Mouse (Mus musculus): ENCODE data around the gene Lce6a. TPM values are rescaled to one million over a fixed set of nuclear protein-coding genes. Genes with fewer than 3 reads are reported as not detected.
A peak's percentile ranks its signal among the peaks of the same experiment; 100 is the strongest.

The Lce6a gene
- not detected in 2 replicates for polyA plus RNA-seq (2014; fragmentation: Nextera tagmentation; extraction: Ambion mirVana)

DNA sequence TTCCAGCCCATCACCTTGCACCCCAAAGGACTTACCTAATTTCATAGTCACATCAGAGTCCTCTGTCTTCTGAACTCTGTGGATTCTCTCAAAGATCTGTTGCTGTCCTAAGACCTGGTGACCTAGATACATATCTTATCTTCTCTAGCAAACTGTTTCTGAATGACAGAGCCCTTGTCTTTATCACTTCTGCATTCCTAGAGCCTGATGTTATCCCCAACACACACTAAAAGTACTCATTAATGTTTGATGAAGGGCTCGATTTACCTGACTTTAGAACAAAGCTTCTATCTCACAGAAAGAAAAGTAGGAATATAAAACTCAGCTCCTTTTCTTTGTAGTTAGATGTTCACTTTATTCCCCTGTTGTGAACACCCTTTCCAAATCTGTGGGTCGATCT lies at the start of gene Lce6a:
TSS of gene Lce6a (minus strand) at position 101 of the 400 bp plus-strand sequence.
- no peak within 1 kb of the TSS for H3K9ac ChIP-seq (ENCODE audit: low read depth, low read length)
- no peaks in the 10 kb centered on the region for H3K36me3 ChIP-seq (ENCODE audit: control insufficient read depth, insufficient read depth, low read length)
- no peaks in the 10 kb centered on the region for H3K27me3 ChIP-seq (replicated peaks; ENCODE audit: control insufficient read depth, insufficient read depth, low read length)
- 74% methylated on average over 2 of the region's 2 CpGs for WGBS
- no peak within 1 kb of the TSS for H3K4me3 ChIP-seq (ENCODE audit: low read depth, low read length)
- H3K4me1 ChIP-seq (ENCODE audit: control insufficient read depth, insufficient read depth, low read length) = no peaks in the 10 kb centered on the region
- DNase-seq (ENCODE audit: low spot score) (no peak), ATAC-seq (ENCODE audit: low read depth) (no peak)
- no peak within 1 kb of the TSS for H3K27ac ChIP-seq (replicated peaks; ENCODE audit: low read depth, low read length)
- no peak within 1 kb of the TSS for H3K4me2 ChIP-seq (ENCODE audit: low read depth, low read length)
- no peaks in the 10 kb centered on the region for H3K9me3 ChIP-seq (ENCODE audit: control insufficient read depth, low read length)

DNA sequence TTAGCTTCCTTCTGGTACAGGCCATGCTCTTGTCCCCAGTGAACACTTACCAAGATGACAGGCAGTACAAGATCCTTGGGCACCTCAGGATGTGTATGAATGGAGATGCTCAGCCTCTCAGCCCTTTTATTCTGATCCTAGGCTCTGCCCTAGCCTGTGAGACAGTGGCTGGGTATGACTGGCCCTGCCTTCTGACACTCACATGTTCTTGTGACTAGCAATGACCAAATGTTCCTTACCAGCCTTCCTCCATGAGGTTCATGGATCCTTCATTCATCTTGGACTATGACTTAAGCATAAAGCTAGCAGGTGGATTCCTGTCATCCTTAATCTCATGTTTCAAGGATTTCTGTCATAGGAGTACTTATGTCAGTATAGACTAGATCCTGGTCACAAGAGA lies 48.8 kb upstream of the Lce6a start, which contains the start of gene Lce1a2:
TSS of gene Lce1a2 (minus strand) at position 101 of the 400 bp plus-strand sequence.
- no peak within 1 kb of the TSS for H3K9ac ChIP-seq (ENCODE audit: low read depth, low read length)
- no peak within 1 kb of the TSS for H3K4me2 ChIP-seq (ENCODE audit: low read depth, low read length)
- H3K4me1 ChIP-seq (ENCODE audit: control insufficient read depth, insufficient read depth, low read length) = no peaks in the 10 kb centered on the region
- H3K4me3 ChIP-seq (ENCODE audit: low read depth, low read length) = no peak within 1 kb of the TSS
- DNase-seq (ENCODE audit: low spot score) = no peak
- no peak for ATAC-seq (ENCODE audit: low read depth)
- no peak within 1 kb of the TSS for H3K27ac ChIP-seq (replicated peaks; ENCODE audit: low read depth, low read length)
- H3K27me3 ChIP-seq (replicated peaks; ENCODE audit: control insufficient read depth, insufficient read depth, low read length) = no peaks in the 10 kb centered on the region
- H3K9me3 ChIP-seq (ENCODE audit: control insufficient read depth, low read length) = no peaks in the 10 kb centered on the region
- no peaks in the 10 kb centered on the region for H3K36me3 ChIP-seq (ENCODE audit: control insufficient read depth, insufficient read depth, low read length)

DNA sequence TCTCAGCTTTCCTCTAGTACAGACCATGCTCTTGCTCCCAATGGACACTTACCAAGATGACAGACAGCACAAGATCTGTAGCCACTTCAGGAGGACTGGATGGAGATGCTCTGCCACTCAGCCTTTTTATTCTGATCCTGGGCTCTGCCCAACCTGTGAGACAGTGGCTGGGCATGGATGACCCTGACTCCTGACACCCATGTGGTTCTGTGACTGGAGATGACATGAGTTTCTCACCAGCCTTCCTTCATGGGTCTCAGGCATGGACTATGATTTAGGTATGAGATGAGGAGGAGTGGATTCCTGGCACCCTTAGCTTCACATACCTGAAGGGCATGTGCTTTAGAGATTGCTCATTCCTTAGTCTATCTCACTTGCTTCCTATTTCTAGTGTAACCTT lies 35.4 kb upstream of the Lce6a start, which contains the start of gene Lce1b:
TSS of gene Lce1b (minus strand) at position 101 of the 400 bp plus-strand sequence.
- H3K4me1 ChIP-seq (ENCODE audit: control insufficient read depth, insufficient read depth, low read length) = no peaks in the 10 kb centered on the region
- H3K9me3 ChIP-seq (ENCODE audit: control insufficient read depth, low read length) = no peaks in the 10 kb centered on the region
- no peak within 1 kb of the TSS for H3K9ac ChIP-seq (ENCODE audit: low read depth, low read length)
- DNase-seq (ENCODE audit: low spot score) (no peak), ATAC-seq (ENCODE audit: low read depth) (no peak)
- no peak within 1 kb of the TSS for H3K27ac ChIP-seq (replicated peaks; ENCODE audit: low read depth, low read length)
- H3K4me2 ChIP-seq (ENCODE audit: low read depth, low read length) = no peak within 1 kb of the TSS
- no peaks in the 10 kb centered on the region for H3K36me3 ChIP-seq (ENCODE audit: control insufficient read depth, insufficient read depth, low read length)
- no peaks in the 10 kb centered on the region for H3K27me3 ChIP-seq (replicated peaks; ENCODE audit: control insufficient read depth, insufficient read depth, low read length)
- H3K4me3 ChIP-seq (ENCODE audit: low read depth, low read length) = no peak within 1 kb of the TSS

DNA sequence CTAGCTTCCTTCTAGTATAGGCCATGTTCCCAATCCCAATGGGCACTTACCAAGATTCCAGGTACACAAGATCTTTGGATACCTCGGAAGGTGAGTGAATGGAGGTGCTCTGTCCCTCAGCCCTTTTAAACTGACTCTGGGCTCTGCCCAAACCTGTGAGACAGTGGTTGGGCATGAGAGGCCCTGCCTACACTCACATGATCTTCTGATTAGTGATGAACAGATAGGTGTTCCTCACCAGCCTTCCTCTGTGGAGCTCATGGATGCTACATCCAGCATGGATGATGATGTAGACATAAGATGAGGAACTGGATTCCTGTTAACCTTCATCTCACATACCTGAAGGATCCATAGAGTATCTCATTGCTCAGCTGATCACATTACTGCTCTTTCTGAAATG lies 26.7 kb upstream of the Lce6a start, which contains the start of gene Lce1a1:
TSS of gene Lce1a1 (minus strand) at position 101 of the 400 bp plus-strand sequence.
- Histone ChIP-seq H3K27me3 (replicated peaks; ENCODE audit: control insufficient read depth, insufficient read depth, low read length) (no peaks in the 10 kb centered on the region), H3K4me3 (ENCODE audit: low read depth, low read length) (no peak within 1 kb of the TSS), H3K4me2 (ENCODE audit: low read depth, low read length) (no peak within 1 kb of the TSS), H3K9ac (ENCODE audit: low read depth, low read length) (no peak within 1 kb of the TSS), H3K27ac (replicated peaks; ENCODE audit: low read depth, low read length) (no peak within 1 kb of the TSS), H3K9me3 (ENCODE audit: control insufficient read depth, low read length) (no peaks in the 10 kb centered on the region), H3K4me1 (ENCODE audit: control insufficient read depth, insufficient read depth, low read length) (no peaks in the 10 kb centered on the region), H3K36me3 (ENCODE audit: control insufficient read depth, insufficient read depth, low read length) (no peaks in the 10 kb centered on the region)
- ATAC-seq (ENCODE audit: low read depth) = no peak
- no peak for DNase-seq (ENCODE audit: low spot score)
- 74% methylated on average over 1 of the region's 1 CpGs for WGBS

DNA sequence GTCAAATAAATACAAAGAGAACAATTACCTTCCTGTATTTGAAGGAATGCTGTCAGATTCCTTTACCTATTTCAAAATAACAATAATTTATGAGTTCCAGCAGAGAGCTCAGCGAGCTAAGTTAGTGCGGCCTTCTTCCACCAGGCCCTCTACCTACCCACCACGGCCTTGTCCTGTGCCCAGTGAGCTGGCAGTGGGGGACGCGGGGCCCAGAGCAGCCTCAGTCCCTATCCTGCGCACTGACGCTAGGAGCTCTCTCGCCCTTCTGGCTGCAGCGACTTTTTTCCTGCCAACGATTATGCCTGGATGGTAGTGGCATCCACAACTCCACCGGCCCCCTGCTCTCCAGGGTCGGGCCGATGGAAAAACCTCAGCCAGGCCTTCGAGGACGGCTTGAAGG lies 18.4 kb upstream of the Lce6a start:
- Histone ChIP-seq H3K9me3 (ENCODE audit: control insufficient read depth, low read length) (no peaks in the 10 kb centered on the region), H3K27ac (replicated peaks; ENCODE audit: low read depth, low read length) (no peak overlapping the region), H3K9ac (ENCODE audit: low read depth, low read length) (no peak overlapping the region), H3K4me2 (ENCODE audit: low read depth, low read length) (no peak overlapping the region), H3K4me1 (ENCODE audit: control insufficient read depth, insufficient read depth, low read length) (no peaks in the 10 kb centered on the region), H3K27me3 (replicated peaks; ENCODE audit: control insufficient read depth, insufficient read depth, low read length) (no peaks in the 10 kb centered on the region), H3K36me3 (ENCODE audit: control insufficient read depth, insufficient read depth, low read length) (no peaks in the 10 kb centered on the region), H3K4me3 (ENCODE audit: low read depth, low read length) (no peak overlapping the region)
- 90% methylated on average over 15 of the region's 15 CpGs for WGBS
- DNase-seq (ENCODE audit: low spot score) (no peak), ATAC-seq (ENCODE audit: low read depth) (no peak)

DNA sequence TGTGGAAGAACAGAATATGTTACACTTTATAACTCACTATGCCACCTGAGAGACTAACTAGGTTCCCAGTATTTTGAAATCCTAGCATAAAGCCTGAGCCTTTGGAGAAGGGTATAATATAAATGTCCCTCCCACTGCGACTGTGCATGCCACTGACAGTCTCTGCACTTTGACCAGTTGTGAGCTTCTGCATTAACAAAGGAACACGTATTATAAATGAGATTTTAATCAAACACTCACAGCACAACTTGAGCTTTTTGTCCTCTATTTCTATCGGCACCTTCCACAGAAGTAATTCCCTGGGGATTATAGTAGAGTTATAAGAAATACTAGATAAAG lies 17.2 kb upstream of the Lce6a start:
- Histone ChIP-seq H3K4me3 (ENCODE audit: low read depth, low read length) (no peak overlapping the region), H3K27me3 (replicated peaks; ENCODE audit: control insufficient read depth, insufficient read depth, low read length) (no peaks in the 10 kb centered on the region), H3K9ac (ENCODE audit: low read depth, low read length) (no peak overlapping the region), H3K4me2 (ENCODE audit: low read depth, low read length) (no peak overlapping the region), H3K4me1 (ENCODE audit: control insufficient read depth, insufficient read depth, low read length) (no peaks in the 10 kb centered on the region), H3K27ac (replicated peaks; ENCODE audit: low read depth, low read length) (no peak overlapping the region), H3K9me3 (ENCODE audit: control insufficient read depth, low read length) (no peaks in the 10 kb centered on the region), H3K36me3 (ENCODE audit: control insufficient read depth, insufficient read depth, low read length) (no peaks in the 10 kb centered on the region)
- DNase-seq (ENCODE audit: low spot score) (no peak), ATAC-seq (ENCODE audit: low read depth) (no peak)
- WGBS = 76% methylated on average over 3 of the region's 3 CpGs

DNA sequence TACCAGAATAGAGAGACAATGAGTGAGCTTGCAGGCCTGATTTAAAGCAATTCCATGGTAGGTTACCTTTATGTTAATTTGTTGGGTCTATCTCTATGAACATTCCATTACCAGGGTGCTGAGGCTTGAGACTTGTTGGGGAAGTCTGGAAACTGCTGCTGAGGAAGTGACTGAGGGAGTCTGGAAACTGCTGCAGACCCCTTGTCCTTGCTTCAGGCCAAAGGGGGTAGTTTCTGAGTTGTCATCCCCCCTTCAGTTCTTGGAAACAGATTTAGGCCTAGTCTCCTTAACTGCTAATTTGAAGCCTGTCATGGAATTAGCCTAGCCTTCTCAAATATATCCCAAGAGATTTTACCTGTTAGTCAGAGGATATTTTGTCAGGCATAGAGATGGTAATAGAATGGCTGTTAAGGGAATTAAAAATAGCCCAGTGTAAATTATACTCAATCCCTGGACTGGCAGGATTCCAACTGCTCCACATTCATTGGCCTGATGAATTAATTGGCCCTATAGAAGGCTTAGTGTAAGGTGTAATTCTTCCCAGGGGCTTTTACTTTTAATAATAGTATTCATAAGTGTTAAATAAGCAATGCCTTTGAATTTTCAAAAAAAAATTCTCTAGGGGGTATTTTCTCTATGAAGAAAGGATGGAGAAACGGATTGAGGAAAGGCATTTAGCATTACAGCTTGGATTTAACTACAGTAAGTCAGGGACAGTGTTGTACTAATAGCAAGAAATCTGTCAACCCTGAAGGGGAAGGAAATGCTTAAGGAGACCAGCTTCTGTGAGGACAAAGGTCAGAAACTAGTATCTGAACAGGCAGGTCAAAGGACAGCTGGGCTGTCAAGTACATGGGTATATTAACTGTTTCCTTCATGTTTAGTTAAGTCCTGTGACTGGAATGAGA lies 16.5 kb upstream of the Lce6a start:
- WGBS = 31% methylated on average over 1 of the region's 1 CpGs
- peak; percentile 85; the same call in 1 of the 2 replicates for ATAC-seq (ENCODE audit: low read depth)
- Histone ChIP-seq H3K27me3 (replicated peaks; ENCODE audit: control insufficient read depth, insufficient read depth, low read length) (no peaks in the 10 kb centered on the region), H3K4me2 (ENCODE audit: low read depth, low read length) (no peak overlapping the region), H3K27ac (replicated peaks; ENCODE audit: low read depth, low read length) (no peak overlapping the region), H3K9ac (ENCODE audit: low read depth, low read length) (no peak overlapping the region), H3K9me3 (ENCODE audit: control insufficient read depth, low read length) (no peaks in the 10 kb centered on the region), H3K4me3 (ENCODE audit: low read depth, low read length) (no peak overlapping the region), H3K36me3 (ENCODE audit: control insufficient read depth, insufficient read depth, low read length) (no peaks in the 10 kb centered on the region), H3K4me1 (ENCODE audit: control insufficient read depth, insufficient read depth, low read length) (no peaks in the 10 kb centered on the region)
- DNase-seq (ENCODE audit: low spot score) = peak; percentile 64

DNA sequence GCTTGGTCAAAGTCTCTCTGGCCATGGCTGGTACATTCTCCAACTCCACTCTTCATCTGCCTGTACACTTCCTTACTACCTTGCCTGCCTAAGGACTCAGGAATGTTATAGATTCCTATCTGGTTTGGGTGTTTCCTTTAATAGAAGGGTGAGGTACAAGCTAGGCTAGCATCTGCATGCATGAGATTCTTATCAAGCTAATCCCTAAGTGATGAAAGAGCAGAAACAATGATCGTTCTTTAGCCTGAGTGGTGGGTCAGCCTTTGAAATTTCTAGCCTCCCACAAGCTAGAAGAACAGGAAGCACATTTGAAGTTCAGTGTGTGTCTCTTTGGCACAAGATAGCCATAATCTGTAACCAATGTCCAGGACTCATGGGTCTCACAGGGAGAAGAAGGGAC lies 11.7 kb downstream of the Lce6a start:
- no peaks in the 10 kb centered on the region for H3K27me3 ChIP-seq (replicated peaks; ENCODE audit: control insufficient read depth, insufficient read depth, low read length)
- no peak overlapping the region for H3K9ac ChIP-seq (ENCODE audit: low read depth, low read length)
- H3K4me2 ChIP-seq (ENCODE audit: low read depth, low read length) = no peak overlapping the region
- no peaks in the 10 kb centered on the region for H3K4me1 ChIP-seq (ENCODE audit: control insufficient read depth, insufficient read depth, low read length)
- ATAC-seq (ENCODE audit: low read depth) (no peak), DNase-seq (ENCODE audit: low spot score) (no peak)
- no peak overlapping the region for H3K4me3 ChIP-seq (ENCODE audit: low read depth, low read length)
- H3K27ac ChIP-seq (replicated peaks; ENCODE audit: low read depth, low read length) = no peak overlapping the region
- WGBS = 41% methylated on average over 1 of the region's 1 CpGs
- H3K9me3 ChIP-seq (ENCODE audit: control insufficient read depth, low read length) = no peaks in the 10 kb centered on the region
- no peaks in the 10 kb centered on the region for H3K36me3 ChIP-seq (ENCODE audit: control insufficient read depth, insufficient read depth, low read length)

DNA sequence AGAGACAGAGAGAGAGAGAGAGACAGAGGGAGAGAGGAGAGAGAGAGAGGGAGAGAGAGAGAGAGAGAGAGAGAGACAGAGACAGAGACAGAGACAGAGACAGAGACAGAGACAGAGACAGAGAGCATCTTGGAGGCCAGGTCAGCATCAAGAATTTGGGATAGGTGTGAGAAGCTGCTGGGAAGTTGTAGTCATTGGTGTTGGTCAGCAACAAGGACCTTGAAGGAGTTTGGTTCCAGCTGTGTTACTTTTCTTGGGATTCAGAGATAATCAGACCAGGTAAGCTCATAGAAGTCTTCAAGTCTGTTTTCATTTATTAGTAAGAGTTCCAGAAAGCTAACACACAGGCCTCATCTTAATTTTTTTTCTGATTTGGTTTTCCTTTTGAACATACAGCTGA lies 14.1 kb downstream of the Lce6a start, which contains the start of gene 2210017I01Rik:
TSS of gene 2210017I01Rik (minus strand) at position 101 of the 400 bp plus-strand sequence.
- DNase-seq (ENCODE audit: low spot score) (no peak), ATAC-seq (ENCODE audit: low read depth) (no peak)
- Histone ChIP-seq H3K9me3 (ENCODE audit: control insufficient read depth, low read length) (no peaks in the 10 kb centered on the region), H3K4me2 (ENCODE audit: low read depth, low read length) (no peak within 1 kb of the TSS), H3K9ac (ENCODE audit: low read depth, low read length) (no peak within 1 kb of the TSS), H3K4me3 (ENCODE audit: low read depth, low read length) (no peak within 1 kb of the TSS), H3K36me3 (ENCODE audit: control insufficient read depth, insufficient read depth, low read length) (no peaks in the 10 kb centered on the region), H3K4me1 (ENCODE audit: control insufficient read depth, insufficient read depth, low read length) (no peaks in the 10 kb centered on the region), H3K27ac (replicated peaks; ENCODE audit: low read depth, low read length) (no peak within 1 kb of the TSS), H3K27me3 (replicated peaks; ENCODE audit: control insufficient read depth, insufficient read depth, low read length) (no peaks in the 10 kb centered on the region)
